Mouse (Mus musculus) kidney, adult 2 months (tissue): ENCODE data around the gene Ano5.

Experiments used
- CTCF ChIP-seq: fragments of 200-500 bp; conservative IDR thresholded peaks from 2 replicates; pipeline ENCODE4 v1.5.1; 2011; ENCODE audit warnings: low read depth, mild to moderate bottlenecking, control low read depth, low read length, moderate library complexity, mixed read lengths; ENCODE audit not compliant: insufficient read depth, insufficient read length
- POLR2A ChIP-seq: fragments of 200-500 bp; IDR thresholded peaks from one replicate; pipeline ENCODE4 v1.6.1; 2011; ENCODE audit warnings: low read depth, low read length, control low read depth

- TF ChIP-seq CTCF (no peak), POLR2A (no peak)
These were observed 682 bp upstream of the Ano5 start for GRCm38 (mm10) chr7:51510147-51510546.
